Mouse (Mus musculus) spleen, adult 2 months (tissue): ENCODE data around the gene Gpkow.

Experiments used
- CTCF ChIP-seq: fragments of 200-500 bp; IDR thresholded peaks from 2 replicates; pipeline ENCODE4 v1.5.1; 2011; ENCODE audit warnings: mild to moderate bottlenecking, inconsistent platforms; ENCODE audit not compliant: insufficient read depth, insufficient read length, insufficient replicate concordance; ENCODE audit errors: extremely low read depth
- POLR2A ChIP-seq: fragments of 200-500 bp; IDR thresholded peaks from 2 replicates; pipeline ENCODE4 v1.6.1; 2011; ENCODE audit warnings: low read depth, low read length, inconsistent platforms

DNA sequence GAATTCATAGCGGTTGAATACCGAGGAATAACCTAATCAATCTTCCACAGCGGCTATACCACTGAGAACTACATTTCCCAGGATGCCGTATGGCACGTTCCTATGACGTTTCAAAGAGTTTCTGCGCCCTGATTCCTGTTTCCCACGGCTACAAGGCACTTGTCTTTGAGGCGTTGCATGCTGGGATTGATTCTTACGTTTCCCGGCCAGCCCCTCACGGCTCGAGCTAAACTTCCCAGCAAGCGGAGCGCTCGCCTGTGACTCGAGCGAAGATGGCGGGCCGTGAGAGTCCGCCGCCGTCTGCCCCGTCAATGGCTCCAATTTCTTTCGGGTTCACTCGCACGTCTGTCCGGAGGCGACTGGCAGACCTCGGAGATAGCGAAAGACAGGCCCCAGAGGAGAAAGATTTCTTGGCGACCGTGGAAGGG lies at the start of gene Gpkow:
- no peak for TF ChIP-seq CTCF
- peak; percentile 31; the same call in 1 of the 2 replicates for TF ChIP-seq POLR2A
